Mouse (Mus musculus) Patski (cell line): Measurements from ENCODE around the gene Kcnt2. TPM values are rescaled to one million over a fixed set of nuclear protein-coding genes. Genes with fewer than 3 reads are reported as not detected.

Experiments used
- ATAC-seq: fragments of 100-300 bp; one replicate; pipeline ENCODE4 v1.8.0; 2021
- CTCF ChIA-PET: fragments of 350-600 bp; sonication (Branson Sonifier 250); formaldehyde crosslinking; loops from one replicate; lab custom pipeline; 2022; ENCODE audit warnings: inconsistent platforms; lab: Charles Lee
- POLR2A ChIA-PET: fragments of 350-600 bp; sonication (Branson Sonifier 250); formaldehyde crosslinking; loops from one replicate; lab custom pipeline; 2022; ENCODE audit warnings: antibody characterized with exemption, inconsistent platforms; lab: Charles Lee
- DNase-seq: peaks from one replicate; pipeline ENCODE4 v3.0.0-alpha.2; 2011; ENCODE audit warnings: low read depth, low spot score
- H3K27me3 ChIP-seq: fragments of 371-371 bp; one replicate; pipeline ENCODE4 v1.5.1; 2021
- CTCF ChIP-seq: fragments of 100-300 bp; IDR thresholded peaks from one replicate; pipeline ENCODE4 v1.5.1; 2021
- in situ Hi-C: fragments of 300-500 bp; cut with MboI; formaldehyde crosslinking; loops from 3 replicates; pipeline ENCODE4 v1.11.1; 2018; ENCODE audit warnings: low pct_unique_long_range_greater_than_20kb, mixed read lengths
- polyA plus RNA-seq: library from polyadenylated mRNA; unstranded; gene quantifications from one replicate; pipeline ENCODE4 v1.2.3, GENCODE M21; 2021

The Kcnt2 gene
- polyA plus RNA-seq, 1 experiment from 2014 or later = not detected

DNA sequence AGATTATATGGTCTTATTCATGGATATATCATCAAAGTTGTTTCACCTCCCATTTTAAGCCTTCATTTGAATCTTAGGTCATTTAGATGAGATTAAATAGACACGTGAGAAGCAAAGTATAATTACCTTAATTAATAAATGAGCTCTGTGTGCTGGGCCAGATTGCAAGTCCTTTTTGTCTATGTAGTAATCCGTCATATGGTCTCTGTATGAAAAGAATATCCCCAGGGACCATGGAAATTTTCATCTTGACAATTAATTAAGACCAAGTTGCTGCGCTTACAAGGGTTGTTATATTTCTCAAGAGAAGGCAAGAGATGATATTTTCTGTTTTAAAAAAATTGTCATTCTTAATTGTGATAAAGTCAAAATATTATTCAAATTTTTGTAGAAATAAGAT, 47.2 kb downstream of the Kcnt2 start:
- ATAC-seq (no peak), DNase-seq (no peak)
- POLR2A ChIA-PET = no interaction called here
- CTCF ChIA-PET = no interaction called here
- no peaks in the 10 kb centered on the region for H3K27me3 ChIP-seq
- in situ Hi-C loops = no loop called here
- TF ChIP-seq CTCF = no peak

DNA sequence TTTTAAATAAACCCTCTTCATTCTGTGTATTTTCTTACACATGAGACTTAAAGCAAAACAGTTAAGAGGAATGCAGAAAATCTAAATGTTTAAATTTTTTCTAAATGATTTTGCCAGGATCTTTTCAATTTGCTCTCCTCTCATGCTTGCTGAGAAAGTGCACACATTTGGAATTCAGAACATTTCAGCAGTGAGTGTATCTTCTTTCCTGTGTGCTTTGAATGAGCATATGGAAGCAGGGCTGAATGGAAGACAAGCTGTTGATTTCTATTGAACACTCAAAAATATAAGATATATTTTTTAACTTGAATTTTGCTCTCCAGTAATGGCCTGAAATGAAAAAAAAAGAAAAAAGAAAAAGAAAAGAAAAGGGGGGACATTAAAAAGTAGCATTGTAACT, 49.5 kb downstream of the Kcnt2 start:
- POLR2A ChIA-PET = no interaction called here
- no peaks in the 10 kb centered on the region for H3K27me3 ChIP-seq
- in situ Hi-C loops = no loop called here
- DNase-seq (no peak), ATAC-seq (no peak)
- no peak for TF ChIP-seq CTCF
- CTCF ChIA-PET = no interaction called here

DNA sequence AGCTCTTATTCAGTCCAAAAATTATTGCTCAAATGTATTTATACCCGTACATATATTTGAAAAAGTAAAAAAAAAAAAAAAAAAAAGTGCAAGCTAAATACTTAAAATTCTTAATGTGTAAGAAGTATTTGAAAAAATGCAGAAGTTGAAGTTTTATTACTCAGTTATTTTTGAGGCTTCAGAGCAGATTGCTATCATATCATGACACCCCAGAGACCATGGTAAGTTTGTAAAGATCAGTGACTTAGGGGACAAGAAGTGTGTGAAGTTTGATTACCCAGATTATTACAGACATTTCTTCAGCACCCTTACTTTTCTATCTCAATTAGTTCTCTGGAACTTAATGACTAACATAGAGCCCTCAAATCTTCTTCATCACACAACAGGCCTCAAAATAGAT, 58.3 kb downstream of the Kcnt2 start:
- in situ Hi-C loops = no loop called here
- ATAC-seq (no peak), DNase-seq (no peak)
- no peaks in the 10 kb centered on the region for H3K27me3 ChIP-seq
- ChIA-PET POLR2A (no interaction called here), CTCF (no interaction called here)
- TF ChIP-seq CTCF = no peak

DNA sequence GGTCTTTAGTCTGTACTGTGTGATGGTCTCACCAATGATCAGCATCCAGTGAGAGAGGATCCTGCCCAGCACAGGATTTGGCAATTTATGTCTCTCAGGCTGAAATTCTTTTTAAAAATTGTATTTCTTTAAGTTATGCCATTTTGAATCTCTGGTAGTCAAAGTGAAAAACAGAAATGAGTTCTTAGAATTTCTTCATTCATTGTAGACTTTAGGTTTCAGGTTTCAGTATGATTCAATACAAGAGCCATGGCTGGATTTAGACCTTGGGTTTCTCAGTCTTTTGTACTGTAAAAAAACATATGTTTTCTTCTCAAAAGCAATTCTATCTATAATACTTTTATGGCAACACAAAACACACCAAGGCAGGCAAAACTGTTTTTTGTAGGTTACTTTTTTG, 59.4 kb downstream of the Kcnt2 start:
- ChIA-PET POLR2A (no interaction called here), CTCF (no interaction called here)
- no peaks in the 10 kb centered on the region for H3K27me3 ChIP-seq
- in situ Hi-C loops = no loop called here
- TF ChIP-seq CTCF = no peak
- DNase-seq (no peak), ATAC-seq (no peak)

DNA sequence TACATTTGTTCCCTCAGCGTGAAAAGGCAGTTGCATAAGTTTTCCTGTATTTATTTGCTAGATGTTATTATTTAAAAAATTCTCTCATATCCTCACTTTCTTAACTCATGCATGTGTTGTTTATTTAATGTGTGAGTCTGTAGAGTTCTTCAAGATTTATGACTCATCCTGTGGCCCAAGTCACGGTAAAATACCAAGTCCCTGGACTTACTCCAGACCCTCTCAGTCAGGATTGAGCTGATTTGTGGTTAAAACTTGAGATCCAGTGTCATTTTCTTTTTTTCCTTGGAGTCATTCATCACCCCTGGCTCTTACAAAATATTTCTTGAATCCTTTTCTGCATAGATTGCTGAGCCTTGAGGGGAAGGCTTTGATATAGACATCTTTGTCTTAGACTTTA, 60.4 kb downstream of the Kcnt2 start:
- no peak for TF ChIP-seq CTCF
- in situ Hi-C loops = no loop called here
- peak; percentile 62 for ATAC-seq
- CTCF ChIA-PET = no interaction called here
- DNase-seq = peak; percentile 13
- POLR2A ChIA-PET = no interaction called here
- H3K27me3 ChIP-seq = no peaks in the 10 kb centered on the region

DNA sequence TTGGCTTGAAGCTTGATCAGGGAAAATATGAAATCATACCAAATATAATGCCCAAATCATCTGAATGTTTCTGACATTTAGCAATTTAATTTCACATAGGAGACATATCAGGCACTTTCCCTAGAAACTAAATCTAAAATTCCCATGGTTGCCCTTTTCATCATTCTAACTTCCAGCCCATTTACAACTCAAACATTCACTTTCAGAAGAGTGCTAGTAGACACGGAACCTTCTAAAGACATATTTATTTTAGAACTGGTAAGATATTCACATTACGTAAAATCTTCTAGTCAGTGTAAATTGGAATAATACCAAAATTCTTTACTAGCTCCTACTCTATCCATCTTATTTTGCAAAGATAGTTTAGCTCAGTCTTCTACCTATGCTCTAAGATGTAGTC, 64.8 kb downstream of the Kcnt2 start:
- ATAC-seq (no peak), DNase-seq (no peak)
- in situ Hi-C loops = no loop called here
- no peak for TF ChIP-seq CTCF
- H3K27me3 ChIP-seq = no peaks in the 10 kb centered on the region
- POLR2A ChIA-PET = no interaction called here
- CTCF ChIA-PET = no interaction called here

DNA sequence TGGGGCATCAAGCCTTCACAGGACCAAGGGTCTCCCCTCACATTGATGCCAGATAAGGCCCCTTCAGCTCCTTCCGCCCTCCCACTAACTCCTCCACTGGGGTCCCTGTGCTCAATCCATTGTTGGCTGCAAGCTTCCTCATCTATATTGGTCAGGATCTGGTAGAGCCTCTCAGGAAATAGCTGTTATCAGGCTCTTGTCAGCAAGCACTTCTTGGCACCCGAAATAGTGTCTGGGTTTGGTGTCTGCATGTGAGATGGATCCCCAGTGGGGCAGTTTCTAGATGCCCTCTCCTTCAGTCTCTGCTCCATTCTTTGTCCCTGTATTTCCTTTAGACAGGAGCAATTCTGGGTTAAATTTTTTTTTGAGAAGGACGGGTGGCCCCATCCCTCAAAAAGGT, 79.1 kb downstream of the Kcnt2 start:
- DNase-seq (no peak), ATAC-seq (no peak)
- ChIA-PET CTCF (no interaction called here), POLR2A (no interaction called here)
- TF ChIP-seq CTCF = no peak
- peaks cover 4% of the 10 kb centered on the region for H3K27me3 ChIP-seq
- in situ Hi-C loops = no loop called here

DNA sequence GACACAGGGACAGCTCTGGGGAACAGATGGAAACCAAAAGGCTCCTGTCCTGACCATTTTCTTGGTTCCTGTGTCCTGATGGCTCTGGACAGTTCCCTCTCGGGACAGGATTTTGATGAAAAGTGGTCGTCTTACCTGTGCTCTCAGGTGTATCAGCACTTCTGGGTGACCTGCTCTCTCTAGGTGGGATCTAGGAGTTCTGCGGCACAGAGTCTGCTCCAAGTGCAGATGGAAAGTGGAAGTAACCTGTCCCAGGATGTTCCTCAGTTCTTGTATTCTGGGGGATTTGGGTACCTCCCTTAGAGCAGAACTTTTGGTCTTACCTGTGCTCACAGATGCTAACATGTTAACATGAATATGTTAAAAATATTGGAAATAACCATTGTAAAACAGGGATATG, 80.8 kb downstream of the Kcnt2 start:
- in situ Hi-C loops = no loop called here
- no peak for TF ChIP-seq CTCF
- CTCF ChIA-PET = no interaction called here
- DNase-seq (no peak), ATAC-seq (no peak)
- H3K27me3 ChIP-seq = peaks cover 4% of the 10 kb centered on the region
- POLR2A ChIA-PET = no interaction called here

DNA sequence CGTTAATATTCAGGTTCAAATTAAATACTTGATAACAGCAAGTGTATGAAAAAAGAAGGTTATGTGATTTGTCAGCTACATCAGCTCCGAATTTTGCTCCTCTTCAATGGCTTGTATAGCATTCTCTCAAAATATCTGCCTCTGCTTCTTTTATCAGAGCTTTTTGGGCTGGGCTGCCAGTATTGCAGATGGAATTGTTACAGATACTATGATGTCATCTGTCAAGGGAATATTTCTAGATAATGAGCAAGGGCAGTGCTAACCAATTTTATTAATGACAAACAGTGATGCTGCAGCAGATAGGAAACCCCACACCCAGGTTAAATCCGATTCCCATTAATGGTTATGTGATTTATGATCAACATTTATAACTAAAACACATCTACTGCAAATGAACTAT, 87.7 kb downstream of the Kcnt2 start:
- TF ChIP-seq CTCF = no peak
- peaks cover 16% of the 10 kb centered on the region for H3K27me3 ChIP-seq
- ChIA-PET POLR2A (no interaction called here), CTCF (no interaction called here)
- DNase-seq (no peak), ATAC-seq (no peak)
- in situ Hi-C loops = no loop called here

DNA sequence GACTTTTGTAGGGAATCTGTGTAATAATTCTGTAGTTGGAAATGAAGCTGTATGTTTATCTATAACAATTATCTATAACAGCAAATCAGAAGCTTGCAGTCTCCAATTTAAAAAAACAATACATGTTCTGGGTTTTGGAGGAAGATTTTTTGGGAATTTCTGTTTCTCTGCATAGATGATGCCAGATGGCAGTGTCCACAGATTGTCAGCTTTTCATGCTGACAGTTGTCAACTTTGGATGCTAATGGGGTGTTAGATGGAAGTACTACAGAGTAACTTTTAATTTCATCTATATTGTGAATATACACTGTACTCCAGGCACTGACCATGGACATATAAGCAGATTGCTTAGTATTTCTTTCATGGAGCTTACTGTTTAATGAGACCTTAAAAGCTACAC, 92.5 kb downstream of the Kcnt2 start:
- ATAC-seq (no peak), DNase-seq (no peak)
- CTCF ChIA-PET = no interaction called here
- H3K27me3 ChIP-seq = peaks cover 13% of the 10 kb centered on the region
- POLR2A ChIA-PET = no interaction called here
- in situ Hi-C loops = no loop called here
- no peak for TF ChIP-seq CTCF

DNA sequence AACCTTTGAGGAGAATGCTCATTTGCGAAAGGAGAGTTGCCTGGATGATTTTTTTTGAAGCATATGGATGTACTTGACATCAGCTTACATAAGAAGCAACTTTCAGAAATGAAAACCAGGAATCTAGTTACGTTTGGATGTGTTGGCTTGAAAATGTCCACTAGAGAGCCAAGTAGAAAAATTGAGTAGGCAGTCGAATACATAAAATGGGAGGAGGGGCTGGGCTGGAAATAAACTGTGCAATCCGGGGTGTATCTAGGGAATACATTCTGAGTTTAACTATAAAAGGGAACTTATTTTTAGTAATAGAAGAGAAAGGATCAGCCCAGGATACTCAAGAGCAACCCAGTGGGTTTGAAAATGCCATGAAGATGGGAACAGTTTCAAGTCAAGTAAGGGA, 93.4 kb downstream of the Kcnt2 start:
- no peak for TF ChIP-seq CTCF
- ATAC-seq (no peak), DNase-seq (no peak)
- ChIA-PET POLR2A (no interaction called here), CTCF (no interaction called here)
- in situ Hi-C loops = no loop called here
- peaks cover 9% of the 10 kb centered on the region for H3K27me3 ChIP-seq

DNA sequence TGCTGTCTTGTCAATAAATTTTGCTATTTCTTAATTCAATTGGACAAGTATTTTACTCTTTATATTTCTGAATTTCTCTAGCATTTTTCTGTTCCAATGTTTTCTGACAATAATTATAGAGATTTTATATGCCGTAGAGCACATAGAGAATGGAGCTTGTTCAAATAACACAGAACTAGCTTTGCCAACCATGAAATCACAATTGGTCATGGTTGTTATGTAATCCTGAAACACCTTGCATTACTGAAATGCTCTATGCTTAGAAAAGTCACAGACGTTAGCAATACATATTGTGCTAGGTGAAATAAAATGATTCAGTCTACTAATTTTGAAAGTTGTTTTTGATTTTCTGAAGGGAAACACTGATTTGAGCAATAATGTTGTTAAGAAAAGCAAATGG, 118.8 kb downstream of the Kcnt2 start:
- peaks cover 3% of the 10 kb centered on the region for H3K27me3 ChIP-seq
- in situ Hi-C loops = no loop called here

More for the DNA sequence above, 118.8 kb downstream of the Kcnt2 start:
- ATAC-seq (no peak), DNase-seq (no peak)
- no peak for TF ChIP-seq CTCF
- ChIA-PET CTCF (no interaction called here), POLR2A (no interaction called here)
